Comparison of ENCODE assay signal across 9 mouse cellular contexts in the genomic region with DNA sequence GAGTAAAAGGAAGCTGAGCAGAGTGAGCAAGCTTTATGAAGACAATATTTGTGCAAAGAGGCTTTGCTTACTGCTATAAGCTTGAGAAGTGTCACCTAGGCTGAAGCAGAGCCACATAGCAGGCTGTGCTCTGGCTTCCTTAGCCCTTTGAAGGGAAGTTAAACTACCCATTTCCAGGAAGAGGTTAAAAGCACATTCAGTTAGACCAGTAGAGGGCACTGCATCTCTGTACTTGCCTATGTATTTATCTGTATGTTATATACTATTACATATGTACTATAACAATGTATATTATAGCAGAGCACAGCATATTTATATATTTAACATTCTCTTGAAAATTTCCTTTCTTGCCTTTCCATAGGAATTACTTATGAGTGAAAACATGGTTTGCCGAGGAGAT. TPM values are rescaled to one million over a fixed set of nuclear protein-coding genes. Genes with fewer than 3 reads are reported as not detected.
DNase-seq lines count a peak whose midpoint lies in the region; ATAC-seq and TF ChIP-seq lines count a peak whose summit lies in the region.
"Had no signal": no experiment of that assay in that cellular context is flagged by ENCODE, and none has a peak within 500 bp of the region (broad histone marks: within the 10 kb centered on the region; RNA-seq: fewer than 3 reads in every experiment).

No protein-coding gene starts in this region.

- no peak for ATAC-seq in forebrain, embryonic 14.5 days
- no peak for ATAC-seq in forebrain, embryonic 13.5 days
- no peak for ATAC-seq in lung, postnatal 0 days

- TF ChIP-seq EP300 in lung, postnatal 0 days (IDR thresholded peaks at IDR 0.05) = no peak

- no peak overlapping the region for H3K4me3 ChIP-seq in forebrain, embryonic 14.5 days (ENCODE audit: low read depth, low read length)
- no peak overlapping the region for H3K4me3 ChIP-seq in forebrain, embryonic 13.5 days
- H3K4me3 ChIP-seq in lung, postnatal 0 days (ENCODE audit: low read depth, low read length) = no peak overlapping the region
- no peak overlapping the region for H3K4me3 ChIP-seq in lung, adult 2 months (replicated peaks; ENCODE audit: extremely low read depth, low read depth, low read length)
- H3K4me3 ChIP-seq in thymus, adult 2 months (ENCODE audit: control insufficient read depth, insufficient read depth, low read length) = no peak overlapping the region
- H3K4me3 ChIP-seq: heart, embryonic 13.5 days had no signal

- H3K27ac ChIP-seq in forebrain, embryonic 14.5 days (ENCODE audit: low read depth, low read length) = no peak overlapping the region
- no peak overlapping the region for H3K27ac ChIP-seq in forebrain, embryonic 13.5 days
- H3K27ac ChIP-seq in lung, postnatal 0 days (ENCODE audit: low read length) = no peak overlapping the region
- no peak overlapping the region for H3K27ac ChIP-seq in thymus, adult 2 months (ENCODE audit: control insufficient read depth, insufficient read depth, low read length)
- H3K27ac ChIP-seq: heart, embryonic 13.5 days had no signal

- no peaks in the 10 kb centered on the region for H3K36me3 ChIP-seq in forebrain, embryonic 14.5 days (ENCODE audit: control insufficient read depth, insufficient read depth, low read length)
- no peaks in the 10 kb centered on the region for H3K36me3 ChIP-seq in forebrain, embryonic 13.5 days (ENCODE audit: poor library complexity, severe bottlenecking)
- no peaks in the 10 kb centered on the region for H3K36me3 ChIP-seq in lung, postnatal 0 days (ENCODE audit: insufficient read depth, low read length)
- no peaks in the 10 kb centered on the region for H3K36me3 ChIP-seq in thymus, adult 2 months (ENCODE audit: control insufficient read depth, insufficient read depth, low read length)
- H3K36me3 ChIP-seq: heart, embryonic 13.5 days had no signal

- H3K4me2 ChIP-seq in forebrain, embryonic 14.5 days (ENCODE audit: low read length) = no peak overlapping the region
- no peak overlapping the region for H3K4me2 ChIP-seq in forebrain, embryonic 13.5 days
- no peak overlapping the region for H3K4me2 ChIP-seq in lung, postnatal 0 days (replicated peaks; ENCODE audit: low read depth, low read length)
- H3K4me2 ChIP-seq: heart, embryonic 13.5 days had no signal

- 98% methylated on average over 1 of the region's 1 CpGs for WGBS in forebrain, embryonic 14.5 days
- WGBS in forebrain, embryonic 13.5 days = 95% methylated on average over 1 of the region's 1 CpGs
- 80% methylated on average over 1 of the region's 1 CpGs for WGBS in lung, postnatal 0 days
- WGBS in lung, adult 2 months = 87% methylated on average over 1 of the region's 1 CpGs
- WGBS in thymus, adult 2 months = 93% methylated on average over 1 of the region's 1 CpGs

- peak; percentile 67 for DNase-seq in forebrain, embryonic 14.5 days (ENCODE audit: low spot score)
- DNase-seq in lung, postnatal 0 days (ENCODE audit: low spot score) = peak; percentile 51
- DNase-seq in lung, adult 2 months = no peak
- peak; percentile 5 for DNase-seq in embryo, embryonic 11.5 days (ENCODE audit: low read depth, low spot score)
- peak; percentile 66 for DNase-seq in thymus, adult 2 months
- no peak for DNase-seq in spleen, adult 18-20 months
- DNase-seq in adrenal gland, postnatal 14 days = no peak

- no peak overlapping the region for H3K9ac ChIP-seq in forebrain, embryonic 14.5 days (ENCODE audit: low read length)
- no peak overlapping the region for H3K9ac ChIP-seq in forebrain, embryonic 13.5 days
- H3K9ac ChIP-seq in lung, postnatal 0 days (replicated peaks; ENCODE audit: low read depth) = no peak overlapping the region
- H3K9ac ChIP-seq: heart, embryonic 13.5 days had no signal

- no peaks in the 10 kb centered on the region for H3K9me3 ChIP-seq in forebrain, embryonic 14.5 days (replicated peaks; ENCODE audit: control insufficient read depth, low read length)
- H3K9me3 ChIP-seq in forebrain, embryonic 13.5 days (replicated peaks) = no peaks in the 10 kb centered on the region
- H3K9me3 ChIP-seq in lung, postnatal 0 days (ENCODE audit: low read length) = no peaks in the 10 kb centered on the region
- H3K9me3 ChIP-seq: heart, embryonic 13.5 days had no signal

- TF ChIP-seq POLR2A in lung, adult 2 months (IDR thresholded peaks at IDR 0.05; ENCODE audit: borderline replicate concordance, extremely low read depth, low read depth, low read length) = no peak
- TF ChIP-seq POLR2A in thymus, adult 2 months (IDR thresholded peaks at IDR 0.05; ENCODE audit: control insufficient read depth, extremely low read depth, insufficient read depth, low read length, poor library complexity) = no peak

- TF ChIP-seq CTCF in lung, postnatal 0 days (IDR thresholded peaks at IDR 0.05) = peak; percentile 73
- TF ChIP-seq CTCF in lung, adult 2 months (IDR thresholded peaks at IDR 0.05; ENCODE audit: insufficient read depth, low read length) = no peak
- no peak for TF ChIP-seq CTCF in thymus, adult 2 months (IDR thresholded peaks at IDR 0.05; ENCODE audit: borderline replicate concordance, control insufficient read depth, extremely low read depth, insufficient read depth, low read length, poor library complexity)

- no peaks in the 10 kb centered on the region for H3K4me1 ChIP-seq in forebrain, embryonic 14.5 days (ENCODE audit: control insufficient read depth, insufficient read depth, low read length)
- no peaks in the 10 kb centered on the region for H3K4me1 ChIP-seq in forebrain, embryonic 13.5 days
- H3K4me1 ChIP-seq in lung, postnatal 0 days (ENCODE audit: insufficient read depth, low read depth, low read length) = no peaks in the 10 kb centered on the region
- H3K4me1 ChIP-seq in lung, adult 2 months (ENCODE audit: control insufficient read depth, insufficient read depth, low read length) = no peaks in the 10 kb centered on the region
- peaks cover 9% of the 10 kb centered on the region for H3K4me1 ChIP-seq in thymus, adult 2 months (replicated peaks; ENCODE audit: control insufficient read depth, insufficient read depth, low read length)
- H3K4me1 ChIP-seq: heart, embryonic 13.5 days had no signal

- H3K27me3 ChIP-seq in forebrain, embryonic 14.5 days (replicated peaks; ENCODE audit: control insufficient read depth, insufficient read depth, low read length) = no peaks in the 10 kb centered on the region
- no peaks in the 10 kb centered on the region for H3K27me3 ChIP-seq in forebrain, embryonic 13.5 days
- H3K27me3 ChIP-seq in lung, postnatal 0 days (replicated peaks; ENCODE audit: insufficient read depth, low read length) = no peaks in the 10 kb centered on the region
- H3K27me3 ChIP-seq in thymus, adult 2 months (ENCODE audit: control insufficient read depth, insufficient read depth, low read length) = no peaks in the 10 kb centered on the region
- H3K27me3 ChIP-seq: heart, embryonic 13.5 days had no signal

RNA-seq across cellular contexts. Expression of gene Nrn1, which starts 54.4 kb away (rescaled TPM):
- polyA plus RNA-seq in forebrain, embryonic 14.5 days (2014; fragmentation: Nextera tagmentation; extraction: Ambion mirVana) = 56.5 and 58.6 TPM in 2 replicates
- 48.9 and 49.9 TPM in 2 replicates for polyA plus RNA-seq in forebrain, embryonic 13.5 days (2015; fragmentation: Nextera tagmentation; extraction: Ambion mirVana)
- polyA plus RNA-seq in lung, postnatal 0 days (2015; fragmentation: Nextera tagmentation; extraction: Ambion mirVana) = 0.31 and 0.42 TPM in 2 replicates
- polyA plus RNA-seq in lung, adult 2 months (2012; rRNA removed) = 9.2 and 12.9 TPM in 2 replicates
- polyA plus RNA-seq in thymus, adult 2 months (2012; rRNA removed) = 1.1 and 1.9 TPM in 2 replicates
- total RNA-seq in adrenal gland, postnatal 14 days (2021) = 5.9 and 40.5 TPM in 2 replicates

Comparison
In these comparisons a context has a peak if more than half of its experiments do, and no peak if none do; other contexts are left out.
1. DNase-seq: peak in forebrain, embryonic 14.5 days (single experiment), lung, postnatal 0 days (single experiment), embryo, embryonic 11.5 days (single experiment) and thymus, adult 2 months (single experiment); none in lung, adult 2 months (single experiment), spleen, adult 18-20 months (0 of 2) and adrenal gland, postnatal 14 days (single experiment).